Mouse (Mus musculus) adrenal gland (tissue): ENCODE measurements around the gene Shd.

ENCODE experiments used
- intact Hi-C: fragments of 180-260 bp; cut with DNase I; formaldehyde crosslinking; loops from one replicate; pipeline ENCODE4 v1.15.1; 2025

Shd gene

DNA sequence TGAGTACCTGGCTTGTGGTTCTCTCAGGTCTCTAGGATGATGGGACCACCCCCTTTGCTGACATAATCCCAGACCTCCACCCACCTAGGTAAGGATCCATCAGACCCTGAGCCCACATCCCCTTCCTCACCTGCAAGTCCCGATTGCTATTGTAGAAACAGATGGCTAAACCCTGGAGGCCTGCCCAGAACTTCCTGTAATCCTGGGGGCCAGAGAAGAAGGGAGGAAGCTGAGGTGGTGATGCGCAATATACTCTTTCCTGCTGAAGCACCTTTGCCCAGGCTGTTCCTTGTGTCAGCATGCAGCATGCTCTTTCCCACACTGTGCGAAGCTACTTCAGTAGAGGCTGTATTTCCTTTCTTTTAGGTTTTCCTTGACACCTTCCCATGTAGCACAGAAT lies 32.7 kb downstream of the Shd start:
- intact Hi-C loops, result no loop called here

DNA sequence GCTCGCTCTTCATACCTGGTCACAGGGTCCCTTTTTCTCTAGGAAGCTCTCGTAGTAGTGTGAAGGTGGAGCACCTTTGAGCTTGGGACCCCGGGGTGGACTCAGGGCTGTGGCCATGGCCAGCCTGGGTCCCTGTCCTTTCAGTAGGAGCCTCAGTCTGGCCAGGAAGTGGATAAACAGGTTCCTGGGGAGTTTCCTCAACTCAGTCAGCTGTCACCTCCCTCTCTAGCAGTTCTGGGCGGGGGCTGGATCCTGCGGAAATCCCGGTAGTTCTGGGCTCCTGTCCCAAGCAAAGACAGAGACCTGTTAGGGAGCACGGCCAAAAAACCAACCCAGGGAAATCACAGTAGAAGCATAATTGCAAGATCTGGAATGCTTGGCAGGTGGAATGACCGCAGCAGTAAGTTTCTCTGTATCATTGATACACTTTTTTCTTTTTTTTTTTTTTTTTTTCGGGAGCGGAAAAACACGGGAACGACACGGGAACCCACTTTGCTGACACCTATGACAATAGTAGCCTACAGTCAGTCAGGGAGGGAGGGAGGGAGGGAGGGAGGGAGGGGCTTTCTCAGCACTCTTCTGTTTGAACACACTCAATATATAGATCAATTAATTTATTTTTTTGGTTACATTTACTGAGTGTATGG lies 35.3 kb downstream of the Shd start, which contains the start of the genes Stap2 and Mpnd:
Gene Stap2 (minus strand): TSS at position 170 of the 647 bp plus-strand sequence.
Gene Mpnd (plus strand): TSS at position 297 of the 647 bp plus-strand sequence.
- intact Hi-C loops, result no loop called here

DNA sequence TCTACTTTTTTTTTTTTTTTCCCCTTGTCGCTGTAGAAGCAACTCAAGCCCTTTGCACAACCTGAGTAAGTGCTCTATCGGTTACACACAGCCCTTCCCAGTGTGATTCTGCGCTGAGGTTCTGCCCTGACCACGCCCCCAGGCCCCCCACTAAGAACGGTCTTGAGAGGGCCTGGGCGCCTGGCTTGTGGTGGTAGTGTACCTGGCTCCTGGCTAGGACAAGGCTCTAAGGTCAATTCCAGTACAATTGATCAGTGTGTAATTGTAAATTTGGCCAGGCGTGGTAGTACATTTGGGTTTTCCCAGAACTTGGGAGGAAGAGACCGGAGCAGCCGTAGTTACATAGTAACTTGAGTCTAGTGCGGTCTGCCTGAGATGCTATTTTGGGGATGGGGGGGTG lies 36.7 kb downstream of the Shd start:
- intact Hi-C loops, result no loop called here

DNA sequence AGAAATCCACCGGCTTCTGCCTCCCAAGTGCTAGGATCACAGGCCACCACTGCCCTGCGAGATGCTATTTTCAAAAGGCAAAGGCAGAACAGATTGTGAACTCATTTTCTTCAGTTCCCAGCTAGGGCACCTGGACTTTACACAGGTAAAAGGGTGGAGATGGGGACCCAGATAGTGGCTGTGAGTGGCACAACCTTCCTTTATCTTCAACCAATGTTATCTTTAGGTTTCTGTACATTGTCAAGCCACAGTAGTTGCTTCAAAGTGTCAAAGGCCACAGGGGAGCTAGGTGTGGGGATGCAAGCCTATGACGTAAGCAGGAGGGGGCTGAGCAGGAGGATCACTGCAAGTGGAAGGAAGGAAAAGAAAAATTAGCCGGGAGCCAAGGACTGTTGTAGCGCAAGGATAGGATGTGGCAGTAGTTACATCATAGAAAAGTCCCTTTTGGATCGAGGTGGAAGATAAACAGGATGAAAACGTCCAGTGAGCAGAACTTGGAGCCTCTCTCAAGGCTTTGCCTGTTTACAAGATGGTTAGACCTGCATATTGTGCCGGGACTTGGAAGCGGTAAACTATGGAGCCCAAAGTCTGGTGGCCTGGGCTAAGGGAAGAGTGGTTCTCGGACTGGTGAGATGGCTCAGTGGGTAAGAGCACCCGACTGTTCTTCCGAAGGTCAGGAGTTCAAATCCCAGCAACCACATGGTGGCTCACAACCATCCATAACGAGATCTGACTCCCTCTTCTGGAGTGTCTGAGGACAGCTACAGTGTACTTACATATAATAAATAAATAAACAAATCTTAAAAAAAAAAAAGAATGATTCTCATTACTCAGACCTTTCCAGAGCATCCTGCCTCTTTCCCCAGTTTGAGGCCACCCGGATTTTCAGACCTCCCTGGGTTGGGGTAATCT lies 37.4 kb downstream of the Shd start:
- intact Hi-C loops, result loop anchor here (2.0 kb wide), 1 partner anchor 31 kb away; no protein-coding TSS in a partner anchor

DNA sequence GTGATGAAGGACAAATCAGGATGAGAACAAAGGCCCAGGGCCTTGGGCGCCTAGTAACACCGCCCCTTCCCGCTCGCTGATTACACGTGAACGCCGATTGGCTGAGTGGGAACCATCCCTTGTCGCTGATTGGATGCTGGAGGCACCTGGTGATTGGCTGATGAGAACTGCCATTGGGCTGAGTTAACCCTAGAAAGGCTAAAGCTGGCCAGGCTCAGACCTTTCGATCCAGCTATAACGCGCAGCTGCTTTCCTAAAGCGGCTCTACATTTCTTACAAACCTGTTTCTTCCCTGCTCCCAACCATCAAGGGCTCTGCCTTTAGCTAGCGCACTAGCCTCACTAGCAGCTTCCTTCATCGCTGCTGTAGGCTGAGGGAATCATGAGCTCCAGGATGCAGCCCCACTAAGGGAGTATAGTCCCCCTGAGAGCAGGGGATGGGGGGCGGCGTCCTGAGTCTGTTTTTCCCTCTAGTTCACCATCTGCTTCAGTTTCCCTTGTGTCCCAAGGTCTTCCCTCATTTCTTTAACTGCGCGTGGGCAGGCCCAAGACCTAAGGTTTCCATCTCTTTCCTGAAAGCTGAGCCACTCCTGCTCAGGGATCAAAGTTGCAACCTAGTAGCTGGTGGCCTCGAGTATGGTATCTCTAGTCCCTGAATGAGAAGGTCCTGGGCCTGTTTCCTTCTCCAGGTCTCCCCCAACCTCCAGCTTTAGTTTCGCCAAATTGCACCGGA lies 38.3 kb downstream of the Shd start:
- intact Hi-C loops, result loop anchor here (2.0 kb wide), 1 partner anchor 32 kb away; no protein-coding TSS in a partner anchor

DNA sequence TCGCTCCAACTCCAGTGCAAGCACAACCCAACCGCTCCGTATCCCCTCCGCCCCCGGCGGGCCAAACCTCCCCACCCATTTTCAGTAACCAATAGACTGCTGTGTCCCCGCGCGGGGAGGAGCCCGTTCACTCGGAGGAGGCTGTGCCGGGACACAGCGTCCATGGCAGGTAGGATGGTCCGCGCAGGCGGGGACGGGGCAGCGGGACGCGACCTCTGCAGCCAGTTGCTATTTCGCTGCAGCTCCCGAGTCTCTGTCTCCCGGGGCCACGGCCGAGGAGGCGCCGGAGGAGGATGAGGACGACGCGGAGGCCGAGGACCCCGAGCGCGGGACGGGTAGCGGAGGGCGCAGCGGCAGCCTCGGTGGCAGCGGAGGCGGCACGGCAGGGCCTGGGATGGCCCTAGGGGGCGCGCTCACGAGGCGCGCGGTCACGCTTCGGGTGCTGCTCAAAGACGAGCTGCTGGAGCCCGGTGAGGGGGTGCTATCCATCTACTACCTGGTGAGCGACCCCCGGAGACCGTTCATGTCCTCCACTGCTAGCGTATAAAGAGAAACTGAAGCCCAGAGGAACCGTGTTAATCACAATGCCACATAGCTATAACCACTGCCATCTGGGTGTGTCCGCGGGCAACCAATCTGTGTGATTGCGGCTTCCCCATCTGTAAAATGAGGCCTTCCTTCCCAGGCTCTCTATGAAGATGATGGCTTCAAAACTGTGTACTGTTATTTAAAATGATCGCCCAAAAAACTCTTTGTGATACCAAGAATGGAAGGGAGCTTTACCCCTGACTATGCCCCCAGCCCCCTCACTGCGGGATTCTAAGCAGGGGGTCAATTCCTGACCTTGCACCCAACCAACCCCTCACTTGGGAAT lies 39.1 kb downstream of the Shd start:
- intact Hi-C loops, result loop anchor here (2.0 kb wide), 1 partner anchor 33 kb away; no protein-coding TSS in a partner anchor

DNA sequence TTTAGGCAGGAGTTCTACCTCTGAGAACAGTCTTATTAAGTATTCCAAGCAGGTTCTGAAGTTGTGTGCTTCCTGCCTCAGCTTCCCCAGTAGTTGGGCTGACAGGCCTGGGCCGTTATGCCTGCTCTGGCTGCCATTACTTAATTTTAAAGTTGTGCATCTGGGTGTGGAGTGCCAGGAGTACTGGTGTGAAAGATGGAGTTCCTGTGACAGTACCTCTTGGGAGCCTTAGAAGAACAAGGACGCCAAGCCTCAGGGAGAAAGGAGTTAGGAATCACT lies 39.6 kb downstream of the Shd start:
- intact Hi-C loops, result loop anchor here (2.0 to 5.0 kb wide), 2 partner anchors 33 to 53 kb away; partner anchors contain the start of gene Yju2

DNA sequence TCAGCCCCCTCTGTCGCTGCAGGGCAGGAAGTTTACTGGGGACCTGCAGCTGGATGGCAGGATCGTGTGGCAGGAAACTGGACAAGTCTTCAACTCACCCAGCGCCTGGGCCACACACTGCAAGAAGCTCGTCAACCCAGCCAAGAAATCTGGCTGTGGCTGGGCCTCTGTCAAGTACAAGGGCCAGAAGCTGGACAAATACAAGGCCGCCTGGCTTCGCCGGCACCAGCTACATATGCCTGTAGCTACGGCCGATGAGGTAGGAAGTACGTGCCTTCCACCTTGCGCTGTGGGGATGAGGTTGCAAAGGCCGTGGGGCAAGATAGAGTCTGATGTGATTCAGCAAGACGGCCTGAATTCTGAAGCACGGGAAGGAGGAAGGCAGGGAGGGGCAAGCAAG lies 40.0 kb downstream of the Shd start:
- intact Hi-C loops, result loop anchor here (5.0 kb wide), 1 partner anchor 53 kb away; the partner anchor contains the start of gene Yju2

DNA sequence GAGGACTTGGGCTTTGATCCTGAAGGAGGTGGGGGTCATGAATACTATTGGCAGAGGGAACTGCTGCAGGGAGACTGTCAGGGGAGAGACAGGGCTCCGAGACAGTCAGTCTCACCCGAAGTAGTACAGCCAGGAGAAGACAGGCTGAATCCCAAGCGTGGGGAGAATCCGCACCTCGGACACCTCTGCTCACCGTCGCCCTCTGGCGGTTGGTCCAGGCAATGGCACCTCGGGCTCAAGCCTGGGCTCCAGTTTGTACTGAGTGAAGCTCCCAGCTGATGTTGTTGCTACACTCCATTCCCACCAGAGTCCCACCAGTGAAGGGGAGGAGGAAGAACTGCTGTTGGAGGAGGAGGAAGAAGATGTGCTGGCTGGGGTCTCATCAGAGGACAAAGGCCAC lies 40.4 kb downstream of the Shd start:
- intact Hi-C loops, result loop anchor here (5.0 kb wide), 1 partner anchor 53 kb away; the partner anchor contains the start of gene Yju2

DNA sequence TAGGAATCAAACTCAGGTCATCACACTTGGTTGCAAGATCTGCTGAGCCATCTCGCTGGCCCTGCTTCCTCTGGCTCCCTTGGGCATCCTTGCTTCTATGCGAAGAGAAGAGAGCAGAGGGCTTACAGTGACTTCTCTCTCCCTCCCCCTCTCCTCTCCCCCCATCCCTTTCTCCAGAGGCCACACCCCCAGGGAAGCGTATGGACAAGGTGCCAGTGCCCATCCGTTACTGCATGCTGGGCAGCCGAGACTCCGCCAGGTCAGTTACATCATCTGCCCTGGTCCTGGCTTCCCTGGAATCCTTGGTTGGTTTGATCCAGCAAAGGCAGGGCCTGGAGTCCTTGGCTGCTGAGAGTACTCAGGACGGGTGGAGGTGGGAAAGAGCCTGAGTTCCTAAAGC lies 41.2 kb downstream of the Shd start:
- intact Hi-C loops, result loop anchor here (5.0 kb wide), 1 partner anchor 54 kb away; the partner anchor contains the start of gene Yju2

DNA sequence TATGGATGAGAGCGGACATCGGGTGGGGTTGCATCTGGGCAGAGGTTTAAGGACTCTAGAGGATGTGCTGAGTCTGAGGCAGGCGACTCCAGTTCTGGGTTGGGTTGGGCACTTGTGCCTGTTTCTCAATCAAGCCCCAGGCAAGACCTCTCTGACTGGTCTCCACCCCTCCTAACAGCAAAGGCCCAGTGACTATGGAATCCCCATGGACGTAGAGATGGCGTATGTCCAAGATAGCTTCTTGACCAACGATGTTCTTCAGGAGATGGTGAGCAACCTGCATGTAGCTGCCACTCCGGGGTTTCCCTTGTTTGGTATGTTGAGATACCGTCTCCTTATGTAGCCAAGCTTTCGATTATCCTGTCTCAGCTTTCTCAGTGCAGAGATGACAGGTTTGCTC lies 45.0 kb downstream of the Shd start:
- intact Hi-C loops, result no loop called here

DNA sequence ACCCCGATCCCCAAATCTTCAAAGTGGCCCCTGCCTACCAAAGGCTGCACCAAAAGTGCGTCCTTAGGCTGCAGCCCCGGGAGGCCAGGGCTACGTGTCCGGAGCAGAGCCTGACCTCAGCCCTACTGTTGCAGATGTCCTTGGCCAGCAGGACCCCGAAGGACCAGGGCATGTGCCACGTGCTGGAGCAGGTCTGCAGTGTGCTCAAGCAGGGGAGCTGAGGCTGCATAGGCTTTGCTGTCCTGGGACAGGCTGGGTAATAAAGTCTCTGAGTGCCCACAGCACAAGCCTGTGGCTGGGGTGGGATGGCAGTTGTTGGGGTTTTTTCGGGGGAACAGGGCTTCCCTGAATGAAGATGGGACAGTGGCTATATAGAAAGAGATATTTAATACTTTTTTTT lies 46.1 kb downstream of the Shd start:
- intact Hi-C loops, result no loop called here

DNA sequence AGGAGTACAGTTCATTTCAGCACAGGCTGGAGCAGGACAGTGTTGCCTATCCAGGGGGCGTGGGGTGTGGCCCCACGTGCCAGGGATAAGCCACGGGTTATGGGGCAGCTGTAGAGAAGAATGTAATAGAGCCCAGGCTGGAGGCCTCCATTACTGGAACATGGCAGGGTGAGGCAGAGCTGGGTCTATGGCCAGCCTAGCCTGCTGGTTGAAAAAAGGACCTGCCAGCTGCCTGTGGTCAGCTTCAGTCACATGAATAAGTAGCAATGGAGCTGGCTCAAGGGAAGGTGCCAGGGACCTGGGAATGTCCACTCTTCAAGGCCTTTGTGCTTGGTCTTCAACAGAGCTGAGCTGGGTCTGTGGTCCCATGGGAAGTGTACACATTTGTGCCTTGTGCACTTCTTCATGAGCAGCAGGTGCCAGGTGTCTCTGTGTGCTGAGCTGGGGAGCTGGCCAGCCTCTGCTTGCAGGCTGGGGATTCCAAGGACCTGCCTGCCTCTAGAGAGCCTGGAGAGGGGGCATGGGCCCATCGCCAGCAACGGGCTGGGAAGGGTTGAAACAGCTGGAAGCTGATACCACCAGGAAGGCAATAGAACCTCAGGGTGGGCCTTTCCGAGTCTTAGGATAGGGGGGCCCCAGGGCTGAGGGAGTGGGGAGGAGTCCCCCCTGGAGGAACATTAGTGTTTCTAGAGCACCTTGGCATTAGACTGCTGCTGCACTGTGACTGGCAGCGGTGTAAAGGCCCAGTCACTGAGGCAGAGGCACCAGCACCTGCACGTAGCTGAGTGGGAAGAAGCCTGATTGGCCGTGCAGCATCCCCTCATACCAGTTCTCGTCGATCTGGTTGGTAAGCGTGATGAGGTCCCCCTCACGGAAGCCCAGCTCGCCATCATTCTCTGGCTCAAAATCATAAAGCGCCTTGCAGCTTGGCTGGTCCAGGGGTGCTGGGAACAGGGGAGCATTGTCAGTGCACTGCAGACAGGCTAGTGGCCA lies 46.8 kb downstream of the Shd start:
- intact Hi-C loops, result no loop called here

DNA sequence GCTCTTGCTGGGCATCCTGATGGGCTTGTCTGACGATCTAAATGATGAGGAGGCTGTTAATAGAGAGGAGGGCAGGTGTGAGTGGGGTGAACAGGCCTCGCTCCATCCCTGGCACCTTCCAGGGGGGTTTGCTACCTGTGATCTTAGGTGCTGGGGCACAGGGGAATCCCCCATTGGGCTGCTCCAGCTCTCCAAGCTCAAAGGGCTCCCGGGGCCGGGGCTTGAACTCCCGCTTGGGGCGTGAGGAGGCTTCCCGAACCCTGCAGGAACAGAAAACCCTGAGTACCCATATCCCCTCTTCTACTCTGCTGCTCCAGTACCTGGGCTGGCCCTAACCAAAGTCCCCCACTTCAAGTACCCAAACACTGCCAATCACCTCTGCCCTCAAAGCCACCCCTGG lies 47.6 kb downstream of the Shd start:
- intact Hi-C loops, result no loop called here

DNA sequence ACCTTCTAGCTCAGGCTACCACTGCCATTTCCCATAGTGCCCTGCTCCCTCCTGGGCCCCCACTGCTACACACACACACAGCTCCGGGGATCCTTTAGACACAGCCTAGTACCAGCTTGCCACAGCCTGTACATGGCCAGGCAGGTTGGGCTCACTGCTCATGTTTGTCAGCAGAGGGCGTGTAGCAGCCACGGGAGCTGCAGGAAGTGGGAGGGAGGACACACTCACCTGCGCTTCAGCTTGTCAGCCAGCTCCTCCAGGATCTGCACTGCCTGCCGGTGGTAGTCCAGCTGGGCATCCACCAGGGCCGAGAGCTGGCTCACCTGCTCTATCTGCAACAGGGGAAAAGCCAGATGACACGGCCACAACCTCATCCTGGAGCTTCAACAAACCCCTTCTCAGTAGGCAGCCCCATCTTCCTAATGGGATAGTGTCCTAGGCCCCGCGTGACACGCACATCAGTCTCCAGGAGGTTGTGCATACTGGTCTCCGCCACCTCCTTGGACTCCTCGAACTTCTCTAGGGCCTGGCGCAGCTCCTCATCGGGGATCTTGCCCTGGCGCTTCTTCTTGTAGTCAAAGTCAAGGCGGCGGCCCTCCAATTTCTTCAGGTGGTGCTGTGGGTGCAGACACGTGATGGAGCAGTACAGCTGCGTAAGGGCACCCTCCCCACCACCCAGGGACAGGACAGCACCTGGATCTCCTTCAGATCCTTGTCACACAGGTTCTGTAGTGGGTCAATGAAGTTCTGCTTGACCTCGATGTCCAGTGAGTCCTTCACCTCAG lies 48.3 kb downstream of the Shd start:
- intact Hi-C loops, result no loop called here

DNA sequence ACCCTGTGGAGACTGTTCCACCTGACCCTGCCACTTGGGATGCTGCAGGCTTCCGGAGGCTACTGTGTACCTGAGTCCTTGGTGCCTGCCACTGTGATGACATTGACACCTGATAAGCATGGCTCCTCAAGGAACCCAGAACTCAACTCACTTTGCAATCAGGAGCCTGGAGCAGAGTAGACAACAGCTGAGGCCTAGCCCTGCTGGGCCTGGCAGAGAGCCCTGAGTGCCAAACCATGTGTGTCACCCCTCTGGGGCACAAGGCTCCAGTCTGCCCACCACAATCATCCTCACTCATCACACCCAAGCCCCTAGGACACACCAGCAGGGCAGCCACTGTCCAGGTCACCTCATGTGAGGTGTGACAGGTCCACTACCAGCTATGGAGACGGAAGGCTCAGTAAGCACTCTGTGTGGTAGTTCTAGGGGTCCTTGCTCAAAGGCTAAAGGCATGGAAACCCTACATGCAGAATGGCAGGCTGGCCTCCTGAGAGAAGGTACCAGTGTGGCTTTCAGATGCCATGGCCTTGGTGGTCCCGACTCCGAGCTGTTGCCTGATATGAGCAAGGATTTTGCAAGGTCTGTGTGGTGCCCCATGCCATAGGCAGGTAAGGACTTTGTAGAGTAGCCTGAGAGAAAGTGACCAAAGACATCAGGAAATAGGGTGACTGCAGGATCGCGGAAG lies 50.3 kb downstream of the Shd start:
- intact Hi-C loops, result no loop called here

DNA sequence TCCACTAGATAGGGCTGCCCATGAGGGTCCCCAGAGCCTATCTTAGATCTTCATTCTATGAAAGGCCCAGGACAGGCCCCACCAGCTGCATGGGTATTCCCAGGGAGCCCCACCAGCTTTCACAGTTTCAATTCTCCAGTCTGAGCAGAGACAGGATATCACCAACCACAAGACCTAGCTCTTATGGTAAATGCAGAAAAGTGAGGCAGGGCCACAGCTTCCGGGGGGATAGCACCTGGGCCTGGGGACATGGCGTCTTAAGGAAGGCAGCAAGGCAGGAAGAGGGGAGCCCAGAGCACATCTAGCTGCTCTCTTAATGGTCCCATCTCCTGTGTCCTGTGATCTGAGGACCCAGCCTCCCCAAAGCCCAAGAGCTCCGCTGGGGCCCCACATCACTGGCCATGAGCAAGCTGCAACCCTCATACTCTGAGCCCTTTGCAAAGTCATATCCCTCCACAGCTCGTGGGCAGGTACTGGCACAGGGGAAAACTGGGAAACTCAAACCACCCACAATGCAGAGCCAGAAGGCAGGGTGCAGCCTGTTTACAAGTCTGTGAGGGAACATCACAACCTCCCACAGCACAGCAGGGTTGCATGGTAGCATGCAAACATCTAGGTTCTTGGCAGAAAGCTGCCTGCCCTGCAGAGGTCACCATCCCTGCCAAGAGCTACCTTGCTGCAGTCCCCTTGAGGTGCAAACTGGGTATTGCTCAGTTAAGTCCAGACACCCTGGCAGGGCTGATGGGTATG lies 51.1 kb downstream of the Shd start:
- intact Hi-C loops, result no loop called here
